Mouse (Mus musculus) thymus, adult 18-20 months (tissue): ENCODE results near the gene Mansc1.

ENCODE experiments used
- DNase-seq, 2 experiments: peaks; one replicate each; pipeline ENCODE4 v3.0.0; 2022; ENCODE audit warnings: mixed read lengths in 2 of 2

The Mansc1 gene

DNA sequence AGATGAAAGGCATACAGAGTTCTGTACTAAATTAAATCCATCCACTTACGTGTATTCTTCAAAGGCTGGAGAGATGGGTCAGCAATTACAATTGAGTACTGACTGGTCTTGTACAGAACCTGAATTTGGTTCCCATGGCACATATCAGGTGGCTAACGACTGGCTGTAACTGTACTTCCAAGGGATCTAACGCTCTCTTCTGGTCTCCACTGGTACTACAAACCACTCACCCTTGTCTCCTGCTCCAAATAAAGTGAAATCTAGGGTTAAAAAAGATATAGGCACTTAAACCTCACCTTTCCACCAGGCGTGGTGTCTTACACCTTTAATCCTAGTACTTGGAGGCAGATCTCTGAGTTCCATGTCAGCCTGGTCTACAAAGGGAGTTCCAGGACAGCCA lies 4.2 kb upstream of the Mansc1 start:
- no peak for DNase-seq

DNA sequence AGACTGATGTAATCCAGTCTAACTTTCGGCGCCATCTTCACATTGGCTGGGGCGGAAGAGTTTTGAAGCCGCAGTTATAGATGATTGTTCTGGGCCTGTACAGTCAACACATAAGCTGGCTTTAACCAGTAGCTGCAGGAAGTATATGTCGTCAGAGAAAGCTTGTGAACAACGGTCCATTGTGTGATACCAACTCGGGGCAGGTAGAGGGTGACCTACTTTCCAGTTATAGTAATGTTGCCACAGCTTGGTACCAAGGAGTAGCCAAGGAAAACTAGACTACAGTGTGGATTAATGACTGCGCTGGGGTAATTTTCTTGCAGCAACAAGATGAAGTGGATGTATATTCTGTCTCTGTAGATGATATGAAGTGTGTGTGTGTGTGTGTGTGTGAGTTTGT lies 1.3 kb upstream of the Mansc1 start:
- DNase-seq, result no peak

DNA sequence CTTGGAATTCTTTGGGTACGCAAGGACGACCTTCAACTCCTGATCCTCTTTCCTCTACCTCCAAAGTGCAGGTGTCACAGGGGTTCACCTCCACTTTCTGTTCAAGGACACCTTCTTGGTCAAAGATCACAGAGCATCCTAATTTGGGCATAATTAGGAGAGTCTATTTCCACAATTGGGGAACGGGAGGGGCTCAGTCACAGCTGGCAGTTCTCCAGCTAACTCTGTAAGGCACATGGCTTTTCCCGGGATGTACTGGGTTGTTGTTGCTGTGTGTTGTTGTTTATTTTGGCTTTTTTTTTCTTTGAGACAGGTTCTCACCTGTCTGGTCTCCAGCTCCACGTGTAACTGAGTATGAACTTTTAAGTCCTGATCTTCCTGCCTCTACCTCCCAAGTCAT lies 468 bp upstream of the Mansc1 start:
- no peak for DNase-seq

DNA sequence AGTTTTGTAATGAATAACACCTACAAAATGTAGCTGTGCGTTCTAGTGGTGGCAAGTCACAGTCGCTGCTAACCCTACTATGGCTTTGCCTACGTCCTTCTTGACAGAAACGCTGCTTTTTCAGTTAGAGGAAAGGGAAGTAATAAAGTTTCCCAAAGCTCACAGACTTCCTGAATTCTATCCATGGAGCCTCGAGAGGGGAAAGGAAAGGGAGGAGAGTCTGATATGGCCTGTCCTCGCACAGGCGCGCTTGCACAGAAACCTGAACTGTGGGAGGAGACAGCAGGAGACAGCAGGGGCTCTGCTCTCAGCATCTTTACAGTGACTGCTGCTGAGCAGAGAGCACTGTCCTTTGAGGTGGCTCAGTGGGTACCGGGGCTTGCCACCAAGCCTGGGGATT lies 1.8 kb downstream of the Mansc1 start:
- DNase-seq, result no peak

DNA sequence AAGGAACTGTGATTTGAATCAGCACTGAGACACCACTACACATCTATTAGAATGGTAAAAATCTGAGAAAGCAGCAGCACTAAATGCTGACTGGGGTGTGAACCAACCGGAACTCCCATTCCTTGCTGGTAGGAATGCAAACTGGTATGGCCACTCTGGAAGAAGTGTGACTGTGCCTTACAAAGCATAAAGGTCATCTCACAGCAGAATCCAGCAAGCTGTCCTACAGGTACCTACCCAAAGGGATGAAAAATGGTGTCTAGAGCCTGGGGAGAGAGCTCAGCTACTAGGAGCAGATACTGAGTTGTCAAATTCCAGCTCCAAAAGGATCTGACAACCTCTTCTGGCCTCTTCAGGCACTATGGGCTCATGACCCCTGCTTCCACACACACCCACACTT lies 5.7 kb downstream of the Mansc1 start:
- DNase-seq, result no peak

DNA sequence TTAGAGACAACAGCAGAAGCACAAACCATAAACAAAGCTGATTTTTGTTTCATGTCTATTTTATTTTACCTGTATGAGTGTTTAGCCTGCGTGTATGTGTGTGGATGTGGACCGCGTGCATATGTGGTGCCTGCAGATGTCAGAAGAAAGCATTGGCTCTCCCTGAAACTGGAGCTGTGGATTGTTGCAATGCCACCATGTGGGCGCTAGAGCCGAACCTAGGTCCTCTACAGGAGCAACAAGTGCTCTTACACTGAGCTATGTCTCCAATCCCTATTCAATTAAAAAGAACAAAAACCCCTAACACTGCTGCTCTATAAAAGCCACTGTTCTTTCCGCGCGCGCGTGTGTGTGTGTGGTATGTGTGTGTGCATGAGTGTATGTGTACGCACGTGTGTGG lies 6.9 kb downstream of the Mansc1 start:
- no peak for DNase-seq

DNA sequence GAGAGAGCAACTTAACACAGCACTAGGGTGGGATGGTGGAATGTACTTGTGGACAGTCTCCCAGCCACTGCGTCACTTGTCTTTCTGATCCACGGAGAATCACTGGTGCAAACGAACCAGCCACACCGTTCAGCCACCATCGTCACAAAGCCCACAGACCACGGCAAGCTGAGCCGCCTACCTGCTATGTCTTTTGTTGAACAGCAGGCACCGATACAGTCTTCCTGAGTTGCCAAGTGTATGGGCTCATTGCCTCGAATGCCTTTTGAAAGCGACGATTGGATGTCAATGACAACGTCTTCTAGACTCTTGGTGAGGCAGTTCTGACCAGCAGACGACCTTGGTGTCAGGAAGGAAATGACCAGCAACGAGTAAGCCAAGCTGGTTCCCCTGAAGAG lies 10.7 kb downstream of the Mansc1 start:
- DNase-seq, result no peak

DNA sequence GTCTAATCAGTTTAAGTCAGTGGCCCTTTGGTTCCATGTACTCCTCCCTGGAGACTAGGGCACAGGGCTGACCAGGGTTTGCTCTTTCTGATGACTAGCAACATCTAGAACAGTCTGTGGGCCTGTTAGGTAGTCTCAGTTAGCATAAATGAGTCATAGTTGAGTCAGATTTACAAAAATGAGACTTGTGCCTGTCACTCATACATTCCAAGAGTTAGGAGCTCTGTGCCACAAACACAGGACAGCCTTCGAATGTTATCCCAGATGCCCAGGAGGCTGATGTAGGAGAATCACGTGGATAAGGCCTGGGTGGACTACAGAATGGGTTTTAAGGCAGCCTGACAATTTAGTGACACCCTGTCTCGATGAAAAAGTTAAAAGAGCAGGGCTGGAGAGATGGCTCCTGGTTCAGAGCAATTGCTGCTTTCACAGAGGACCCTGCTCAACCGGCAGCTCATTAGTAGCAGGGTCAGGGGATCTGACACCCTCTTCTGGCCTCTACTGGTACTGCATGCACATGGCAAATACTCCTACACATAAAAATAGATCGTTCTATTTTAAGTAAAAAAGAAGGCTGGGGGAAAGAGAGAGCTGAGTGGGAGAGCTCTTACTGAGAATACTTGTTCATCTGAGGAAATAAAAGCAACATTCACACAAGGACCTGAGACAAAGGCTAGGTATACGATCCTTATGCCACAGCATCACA lies 11.3 kb downstream of the Mansc1 start:
- DNase-seq, result no peak

DNA sequence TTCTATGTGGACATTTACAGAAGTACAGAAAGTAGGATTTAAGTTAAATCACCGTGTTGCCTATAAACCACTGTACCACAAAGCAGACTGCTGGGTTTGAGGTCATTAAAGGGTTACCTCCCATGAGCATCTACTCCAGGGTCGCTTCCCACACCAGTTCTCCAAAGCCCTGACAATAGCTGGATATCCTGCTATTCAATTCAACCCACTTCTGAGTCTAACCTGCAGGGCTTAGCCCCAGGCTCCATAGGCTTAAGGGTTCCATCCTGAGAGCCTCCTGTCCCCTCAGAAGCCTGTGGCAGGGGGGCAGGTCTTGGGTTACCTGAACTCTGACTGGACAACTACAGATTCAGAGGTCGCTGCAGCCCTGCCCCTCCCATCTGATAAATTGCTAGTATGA lies 12.2 kb downstream of the Mansc1 start:
- no peak for DNase-seq

DNA sequence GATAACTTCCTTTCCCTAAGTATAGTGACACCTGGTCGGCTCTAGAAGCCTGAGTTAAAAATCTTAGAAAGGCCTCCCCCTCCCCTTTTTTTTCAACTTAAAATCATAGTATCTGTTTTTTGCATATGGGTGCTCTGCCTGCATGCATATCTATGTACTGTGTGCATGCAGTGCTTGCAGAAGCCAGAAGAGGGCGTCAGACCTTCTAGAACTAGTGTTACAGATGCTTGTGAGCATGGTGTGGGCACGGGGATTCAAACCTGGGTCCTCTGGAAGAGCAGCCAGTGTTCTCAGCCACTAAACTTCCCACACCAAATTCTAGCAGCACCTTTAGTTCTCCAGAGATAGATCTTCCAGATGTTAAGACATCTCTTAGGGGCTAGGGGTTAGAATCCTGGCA lies 14.7 kb downstream of the Mansc1 start:
- no peak for DNase-seq

DNA sequence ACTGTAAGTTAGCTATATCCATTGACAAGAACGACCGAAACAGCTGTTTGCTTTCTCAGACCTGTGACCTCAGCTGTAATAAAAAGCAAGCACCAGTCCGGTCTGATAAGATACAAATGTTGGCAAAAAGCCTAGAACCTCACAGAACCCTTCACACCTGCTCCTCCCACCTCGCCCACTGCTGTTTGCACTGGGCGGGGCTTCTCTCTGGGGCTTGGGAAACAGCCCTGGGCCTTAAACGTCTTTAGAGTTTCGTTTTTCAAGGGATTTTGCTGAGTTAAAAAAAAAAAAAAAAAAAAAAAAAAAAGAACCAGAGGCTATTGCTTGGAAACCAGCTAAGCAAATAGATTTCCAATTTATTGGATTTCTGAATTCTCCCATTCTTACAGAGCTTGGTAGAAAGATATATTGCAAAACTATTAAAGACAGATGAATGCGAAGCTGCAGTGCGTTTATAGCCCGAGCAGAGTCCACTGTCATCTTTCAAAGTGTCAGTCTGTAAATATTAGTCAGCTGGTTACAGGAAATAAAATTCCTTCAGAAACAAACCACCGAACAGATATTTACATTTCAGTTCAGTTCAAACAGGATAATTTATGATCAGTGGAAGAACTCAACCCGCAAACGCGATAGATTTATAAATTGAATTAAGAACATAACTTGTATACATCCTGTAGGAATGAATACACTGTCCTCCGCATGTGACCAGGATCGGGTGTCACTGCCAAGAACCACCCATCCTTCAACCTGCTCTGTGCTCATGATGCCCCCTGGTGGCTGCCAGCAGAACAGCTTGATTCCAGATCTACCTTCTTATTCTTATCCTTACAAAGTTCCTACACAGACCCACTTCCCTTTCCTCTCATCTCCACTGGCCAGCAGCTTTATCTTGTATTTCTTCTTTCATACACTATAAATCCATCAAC lies 17.3 kb downstream of the Mansc1 start:
- peak; percentile 47 to 49 for DNase-seq

DNA sequence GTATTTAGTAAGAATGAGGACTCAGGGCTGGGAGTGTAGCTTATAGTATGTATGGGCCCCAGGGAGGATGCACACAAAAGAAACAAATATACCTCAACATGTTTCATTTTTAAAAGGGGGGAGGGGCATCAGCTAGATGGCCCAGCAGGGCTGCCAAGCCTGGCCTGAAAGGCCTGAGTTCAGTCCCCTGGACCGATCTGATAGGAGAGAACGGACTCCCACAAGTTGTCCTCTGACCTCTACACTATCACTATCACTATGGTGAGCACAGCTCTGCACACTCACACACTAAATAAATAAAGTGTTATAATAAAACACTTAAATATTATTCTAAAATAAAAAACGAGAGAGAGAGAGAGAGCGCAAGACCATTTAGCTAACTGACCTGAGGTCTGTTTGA lies 18.0 kb downstream of the Mansc1 start:
- no peak for DNase-seq

DNA sequence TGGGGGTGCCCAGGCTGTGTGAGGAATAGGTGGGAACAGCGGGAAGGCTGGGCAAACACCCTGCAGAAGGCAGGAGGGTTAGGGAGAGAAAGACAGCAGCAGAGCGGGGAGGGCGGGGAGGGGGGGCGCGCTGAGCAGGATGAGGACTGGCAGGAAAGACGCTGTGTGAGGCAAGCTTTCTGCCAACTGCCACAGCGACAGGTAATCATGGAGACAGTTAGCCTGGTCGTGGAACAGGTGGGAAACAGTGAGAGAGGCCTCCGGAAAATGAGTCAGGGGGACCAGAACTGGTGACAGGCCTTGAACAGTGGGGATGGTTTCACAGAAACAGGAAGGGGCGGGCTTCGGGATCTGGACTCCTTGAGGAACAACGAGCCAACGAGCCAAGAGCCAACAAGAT lies 20.4 kb downstream of the Mansc1 start:
- no peak for DNase-seq

DNA sequence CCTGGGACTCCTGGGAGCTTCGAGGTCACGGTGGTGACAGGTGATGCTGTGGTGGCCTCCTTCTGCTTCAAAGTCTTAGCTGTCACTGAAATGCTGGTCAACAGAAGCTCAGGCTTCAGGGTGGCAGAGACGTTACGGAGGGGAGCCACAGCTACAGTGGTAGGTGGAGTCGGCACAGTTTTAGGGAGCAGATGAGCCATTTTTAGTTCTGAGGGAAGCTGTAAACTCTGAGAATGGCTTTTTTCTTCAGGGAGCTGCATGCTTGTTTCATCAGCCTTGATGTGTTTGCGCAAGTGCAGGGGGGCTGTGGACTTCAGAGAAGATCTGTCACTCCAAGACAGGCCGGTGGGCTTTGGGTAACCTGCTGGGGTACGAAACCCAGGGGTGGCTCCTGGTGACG lies 21.9 kb downstream of the Mansc1 start:
- no peak for DNase-seq

DNA sequence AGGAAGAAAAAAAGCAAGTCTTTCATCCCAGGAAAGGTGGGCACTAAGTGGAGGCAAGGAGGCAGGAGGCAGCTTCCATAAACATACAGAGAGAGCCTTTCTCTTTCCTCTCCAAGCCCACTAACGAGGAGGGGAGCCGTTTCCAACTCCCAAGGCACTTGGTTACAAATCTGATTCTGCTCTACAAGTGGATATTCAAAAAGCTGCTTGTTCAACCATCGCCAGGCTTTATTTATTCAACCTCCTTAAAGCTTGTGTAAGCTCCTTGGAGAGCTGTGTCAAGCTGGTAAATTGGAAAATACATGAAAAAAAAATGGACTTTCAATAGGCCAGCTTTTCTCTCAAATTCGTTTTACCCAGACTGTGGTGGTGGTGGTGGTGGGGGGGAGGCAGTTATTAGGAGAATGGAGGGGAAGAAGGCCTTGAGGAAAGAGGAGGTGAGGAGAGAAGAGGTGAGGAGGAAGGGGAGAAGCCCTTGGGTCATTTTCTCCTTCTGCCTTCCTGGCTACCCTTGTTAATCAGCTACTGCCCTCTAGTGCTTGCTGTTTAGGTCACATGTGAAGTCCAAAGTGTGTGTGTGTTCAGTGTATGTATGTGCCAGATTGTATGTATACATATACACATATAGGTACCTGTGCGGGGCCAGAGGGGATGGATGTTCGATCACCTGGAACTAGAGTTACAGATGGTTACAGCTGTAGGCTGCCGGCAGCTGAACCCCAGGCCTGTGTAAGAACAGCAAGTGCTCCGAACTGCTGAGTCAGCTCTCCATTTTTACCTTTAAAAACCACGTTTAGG lies 25.1 kb downstream of the Mansc1 start:
- no peak for DNase-seq

DNA sequence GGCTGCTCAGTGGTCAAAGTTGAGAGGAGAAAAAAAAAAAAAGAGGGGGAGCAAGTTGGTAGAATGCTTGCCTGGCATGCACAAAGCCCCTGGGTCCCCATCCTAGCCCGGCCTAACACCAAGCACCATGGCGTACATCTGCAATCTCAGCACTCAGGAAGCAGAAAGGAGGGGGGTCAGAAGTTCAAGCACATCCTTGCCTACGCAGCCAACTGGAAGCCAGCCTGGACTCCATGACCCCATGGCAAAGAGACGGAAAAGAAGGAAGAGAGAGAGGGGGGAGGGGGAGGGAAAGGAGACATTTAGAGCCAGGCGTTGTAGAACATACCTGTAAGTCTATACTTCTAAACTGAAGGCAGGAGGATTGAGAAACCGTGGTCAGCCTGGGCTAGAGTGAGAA lies 25.7 kb downstream of the Mansc1 start:
- DNase-seq, result no peak

DNA sequence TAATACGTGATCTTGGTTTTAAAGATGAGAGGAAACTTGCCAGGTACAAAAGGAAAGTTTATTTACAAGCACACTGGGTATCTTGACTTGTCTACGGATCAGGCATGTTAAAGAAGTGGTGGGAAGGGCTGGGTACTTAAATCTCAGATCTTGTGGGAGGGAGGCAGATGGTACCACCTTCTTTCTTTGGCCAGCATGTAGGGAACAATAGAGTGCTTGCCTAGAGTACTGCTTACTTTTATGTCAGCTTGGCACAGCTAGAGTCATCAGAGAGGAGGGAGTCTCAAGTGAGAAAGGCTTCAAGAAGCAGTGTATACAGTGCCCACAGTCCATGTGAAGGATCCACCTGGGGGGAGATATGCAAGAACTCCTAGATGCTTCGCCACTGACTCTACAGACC lies 27.1 kb downstream of the Mansc1 start:
- DNase-seq, result no peak

DNA sequence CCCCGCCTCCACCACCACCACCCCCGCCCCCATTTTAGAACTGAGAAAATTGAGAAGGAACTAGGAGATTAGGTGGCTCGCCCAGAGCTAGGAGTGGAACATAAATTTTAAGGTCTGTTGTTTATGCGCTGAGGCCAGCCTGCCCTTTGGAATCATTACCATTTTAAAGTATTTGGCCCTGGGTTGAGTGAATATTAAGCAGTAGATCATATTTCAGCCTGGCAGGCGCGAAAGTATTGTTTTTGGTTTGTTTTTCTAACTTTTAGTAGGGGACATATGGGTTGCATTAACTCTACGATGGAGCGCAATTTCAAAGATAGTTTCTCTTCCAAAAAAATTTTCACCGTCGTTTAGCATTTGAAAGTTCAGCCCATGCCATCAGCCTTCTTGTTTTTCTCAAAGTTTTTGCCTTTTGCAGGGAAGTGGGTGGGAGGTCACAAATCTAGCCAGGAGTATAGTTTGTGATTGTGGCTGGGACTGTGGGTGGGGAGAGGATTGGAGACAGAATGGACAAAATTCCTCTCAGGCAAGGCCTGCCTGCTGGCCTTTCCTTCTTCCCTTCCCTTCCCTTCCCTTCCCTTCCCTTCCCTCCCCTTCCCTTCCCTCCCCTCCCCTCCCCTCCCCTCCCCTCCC lies 29.8 kb downstream of the Mansc1 start:
- no peak for DNase-seq

DNA sequence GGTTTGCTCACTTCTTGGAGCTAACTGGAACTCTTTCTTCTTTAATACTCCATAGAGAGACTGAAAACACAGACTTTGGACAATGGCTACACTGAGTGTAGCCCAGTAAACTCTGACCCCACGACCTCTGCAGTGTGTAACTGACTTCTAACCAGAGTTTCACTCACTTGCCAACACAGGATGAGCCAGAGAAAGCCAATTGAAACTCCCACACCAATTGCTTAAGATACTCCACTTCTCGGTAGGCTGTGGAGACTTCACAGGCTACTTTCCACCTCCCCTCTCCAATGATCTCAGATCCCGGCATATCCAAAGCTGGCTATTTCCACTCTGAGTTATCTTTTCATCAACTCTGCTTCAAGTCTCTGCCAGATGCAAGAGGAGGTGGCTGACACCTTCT lies 30.5 kb downstream of the Mansc1 start:
- DNase-seq, result no peak

DNA sequence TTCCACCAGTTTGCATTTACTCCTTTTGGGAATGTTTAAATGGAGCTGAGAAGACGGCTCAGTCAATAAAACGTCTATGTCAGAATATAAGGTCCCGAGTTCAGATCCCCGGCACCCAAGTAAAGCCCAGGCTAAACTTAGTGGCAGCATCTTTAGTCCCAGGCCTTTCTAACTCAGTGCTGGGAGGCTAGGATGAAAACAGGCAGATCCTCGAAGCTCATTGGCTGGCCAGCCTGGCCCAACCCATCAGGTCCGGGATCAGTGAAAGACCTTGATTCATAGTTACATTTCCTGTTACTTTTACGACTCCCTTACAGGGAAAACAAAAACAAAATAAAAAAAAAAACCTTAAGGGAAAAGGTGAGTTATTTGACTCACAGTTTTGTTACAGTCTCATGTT lies 31.2 kb downstream of the Mansc1 start:
- no peak for DNase-seq

DNA sequence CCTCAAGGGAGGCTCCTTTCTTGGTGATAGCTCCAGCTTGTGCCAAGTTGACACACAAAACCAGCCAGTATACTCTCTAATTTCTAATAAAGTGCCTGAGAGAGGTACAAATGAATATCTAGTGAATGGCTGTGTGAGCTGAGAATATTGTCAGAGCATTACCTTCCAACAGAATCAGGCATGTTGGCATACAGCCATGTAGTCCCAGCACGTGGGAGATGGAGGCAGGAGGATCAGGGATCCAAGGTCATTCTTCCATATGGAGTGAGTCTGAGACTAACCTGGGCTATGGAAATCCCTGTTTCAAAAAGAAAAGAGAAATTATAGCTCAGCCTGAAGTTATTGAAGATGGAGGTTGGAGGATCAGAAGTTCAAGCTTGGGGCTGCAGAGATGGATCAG lies 33.0 kb downstream of the Mansc1 start:
- DNase-seq, result no peak

DNA sequence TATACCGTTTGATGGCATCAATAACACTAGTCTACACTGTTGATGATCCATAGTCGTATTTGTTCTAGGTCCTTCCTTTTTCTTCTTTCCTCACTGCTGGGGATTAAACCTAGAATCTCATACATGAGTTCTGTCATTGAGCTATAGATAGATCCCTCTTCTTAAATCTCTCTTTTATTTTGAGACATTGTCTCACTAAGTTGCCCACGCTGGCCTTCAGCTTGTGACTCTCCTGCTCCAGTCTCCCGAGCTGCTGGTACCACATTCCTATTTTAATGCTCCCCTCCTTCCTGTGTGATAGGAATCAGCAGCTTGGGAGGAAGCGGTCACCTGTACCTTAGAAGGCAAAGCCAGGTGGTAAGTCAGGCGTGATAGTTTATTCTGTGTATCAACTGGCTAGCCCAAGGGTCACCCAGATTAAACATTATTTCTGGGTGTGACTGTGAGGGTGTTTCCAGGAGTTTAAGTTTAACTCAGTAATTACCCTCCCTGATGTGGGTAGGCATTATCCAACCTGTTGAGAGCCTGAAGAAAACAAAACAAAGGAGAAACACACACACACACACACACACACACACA lies 34.5 kb downstream of the Mansc1 start:
- no peak for DNase-seq
